In the genomic region with DNA sequence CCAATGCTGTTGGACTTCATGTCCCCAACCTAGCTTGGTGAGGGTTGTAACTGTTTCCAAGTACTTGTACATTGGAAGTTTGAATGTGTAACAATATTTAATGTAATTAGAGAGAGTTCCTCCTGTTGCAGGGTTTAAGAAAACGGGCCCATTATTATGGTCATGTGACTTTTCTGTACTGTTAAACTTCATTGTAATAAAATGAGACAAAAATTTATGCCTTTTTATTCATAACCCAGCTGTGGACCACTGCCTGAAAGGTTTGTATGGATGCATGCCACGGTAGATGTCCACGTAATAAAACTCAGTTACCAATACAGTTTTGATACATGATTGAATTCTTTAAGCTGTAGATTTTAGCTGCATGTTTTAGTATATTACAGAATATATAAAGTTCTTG, we compare ENCODE assay signal across 30 mouse cellular contexts.
"Had no signal": no experiment of that assay in that cellular context is flagged by ENCODE, and none has a peak within 500 bp of the region (broad histone marks: within the 10 kb centered on the region; RNA-seq: fewer than 3 reads in every experiment).

No protein-coding gene starts in this region.

- H3K4me2 ChIP-seq: limb, embryonic 12.5 days; limb, embryonic 13.5 days; limb, embryonic 15.5 days; liver, embryonic 11.5 days; liver, embryonic 12.5 days; liver, embryonic 13.5 days; liver, embryonic 15.5 days; lung, embryonic 14.5 days; lung, embryonic 15.5 days; midbrain, embryonic 12.5 days; midbrain, embryonic 13.5 days had no signal

- H3K9ac ChIP-seq: limb, embryonic 12.5 days; limb, embryonic 13.5 days; limb, embryonic 15.5 days; liver, embryonic 12.5 days; liver, embryonic 13.5 days; liver, embryonic 14.5 days; liver, embryonic 15.5 days; liver, postnatal 0 days; lung, embryonic 14.5 days; lung, embryonic 15.5 days; midbrain, embryonic 12.5 days; midbrain, embryonic 13.5 days had no signal

- H3K27me3 ChIP-seq: limb, embryonic 12.5 days; limb, embryonic 13.5 days; limb, embryonic 15.5 days; liver, embryonic 12.5 days; liver, embryonic 13.5 days; liver, embryonic 15.5 days; lung, embryonic 15.5 days; megakaryocyte, embryonic 14.5 days; midbrain, embryonic 12.5 days; midbrain, embryonic 13.5 days had no signal

- H3K4me1 ChIP-seq: limb, embryonic 10.5 days; limb, embryonic 12.5 days; limb, embryonic 13.5 days; limb, embryonic 15.5 days; liver, embryonic 12.5 days; liver, embryonic 13.5 days; liver, embryonic 15.5 days; lung, embryonic 15.5 days; midbrain, embryonic 10.5 days; midbrain, embryonic 12.5 days; midbrain, embryonic 13.5 days had no signal

- H3K27ac ChIP-seq: left cerebral cortex, adult 2 months; limb, embryonic 10.5 days; limb, embryonic 12.5 days; limb, embryonic 13.5 days; limb, embryonic 15.5 days; liver, embryonic 12.5 days; liver, embryonic 13.5 days; liver, embryonic 14.5 days; liver, embryonic 15.5 days; lung, embryonic 15.5 days; macrophage; midbrain, embryonic 10.5 days; midbrain, embryonic 12.5 days; midbrain, embryonic 13.5 days had no signal

- H3K4me3 ChIP-seq: left cerebral cortex, adult 2 months; limb, embryonic 10.5 days; limb, embryonic 12.5 days; limb, embryonic 13.5 days; limb, embryonic 15.5 days; liver, embryonic 12.5 days; liver, embryonic 13.5 days; liver, embryonic 15.5 days; lung, embryonic 15.5 days; megakaryocyte, embryonic 14.5 days; midbrain, embryonic 10.5 days; midbrain, embryonic 12.5 days; midbrain, embryonic 13.5 days; myocyte had no signal

- ATAC-seq: liver, embryonic 12.5 days; liver, postnatal 0 days; lung, postnatal 0 days; midbrain, embryonic 13.5 days; midbrain, embryonic 16.5 days had no signal

- DNase-seq: left cerebral cortex, postnatal 4 days; liver; liver, embryonic 13.5 days; liver, postnatal 0 days; lung, adult 18-20 months; lung, adult 2 months; lung, embryonic 14.5 days; lung, postnatal 10 days; lung, postnatal 14 days; lung, postnatal 36 days; lung, postnatal 4 days; midbrain, embryonic 14.5 days had no signal

- H3K9me3 ChIP-seq: limb, embryonic 10.5 days; limb, embryonic 12.5 days; limb, embryonic 13.5 days; limb, embryonic 15.5 days; liver, embryonic 12.5 days; liver, embryonic 13.5 days; liver, embryonic 15.5 days; lung, embryonic 15.5 days; megakaryocyte, embryonic 14.5 days; midbrain, embryonic 10.5 days; midbrain, embryonic 12.5 days; midbrain, embryonic 13.5 days had no signal
